Mouse (Mus musculus) cerebellum, postnatal 25 days (tissue): Measurements from ENCODE around the gene Eef2k.
"Not testable (repeated sequence)": the region's sequence is repeated elsewhere in the genome, so short reads cannot be mapped to it uniquely, and the experiment has no call there.

Experiments used
- DNase-seq, 2 experiments: peaks; one replicate each; pipeline ENCODE4 v3.0.0; 2021; ENCODE audit warnings: mixed read lengths in 2 of 2

The Eef2k gene

GRCm38 (mm10) chr7:120942506-120942905 lies 99.9 kb downstream of the Eef2k start:
- no peak for DNase-seq

GRCm38 (mm10) chr7:120943936-120944509 lies 101.4 kb downstream of the Eef2k start:
- DNase-seq: no peak

GRCm38 (mm10) chr7:120953591-120953990 lies 111.0 kb downstream of the Eef2k start:
- DNase-seq: not testable (repeated sequence)
